Mouse (Mus musculus) liver, adult 2 months (tissue): ENCODE results near the gene Dhx30. TPM values are rescaled to one million over a fixed set of nuclear protein-coding genes. Genes with fewer than 3 reads are reported as not detected.

ENCODE experiments used
- DNase-seq: peaks from one replicate; pipeline ENCODE4 v3.0.0-alpha.2; 2011; ENCODE audit warnings: low read depth, low spot score; ENCODE audit errors: extremely low read depth
- H3K27ac ChIP-seq: fragments of 200-500 bp; replicated peaks from 2 replicates; pipeline ENCODE4 v1.5.1; 2012; ENCODE audit warnings: low read depth, mild to moderate bottlenecking, control low read depth, inconsistent platforms, low read length; ENCODE audit not compliant: insufficient read depth
- H3K27me3 ChIP-seq: fragments of 200-500 bp; 2 replicates; pipeline ENCODE4 v1.6.1; 2012; ENCODE audit warnings: mild to moderate bottlenecking, moderate library complexity, low read length, inconsistent platforms; ENCODE audit not compliant: control insufficient read depth, insufficient read depth
- H3K36me3 ChIP-seq: fragments of 200-500 bp; 2 replicates; pipeline ENCODE4 v1.6.1; 2012; ENCODE audit warnings: low read length, inconsistent platforms; ENCODE audit not compliant: control insufficient read depth, insufficient read depth
- H3K4me1 ChIP-seq: fragments of 200-500 bp; 2 replicates; pipeline ENCODE4 v1.6.1; 2011; ENCODE audit warnings: low read length; ENCODE audit not compliant: control insufficient read depth, insufficient read depth
- H3K4me3 ChIP-seq: fragments of 200-500 bp; 2 replicates; pipeline ENCODE4 v1.5.1; 2011; ENCODE audit warnings: low read depth, mild to moderate bottlenecking, control low read depth, low read length, moderate library complexity; ENCODE audit not compliant: insufficient read depth
- H3K79me2 ChIP-seq: fragments of 200-500 bp; 2 replicates; pipeline ENCODE4 v1.6.1; 2012; ENCODE audit warnings: inconsistent platforms, mild to moderate bottlenecking, low read length, moderate library complexity; ENCODE audit not compliant: control insufficient read depth, insufficient read depth
- H3K9ac ChIP-seq: fragments of 200-500 bp; 2 replicates; pipeline ENCODE4 v1.6.1; 2012; ENCODE audit warnings: low read depth, mild to moderate bottlenecking, control low read depth, inconsistent platforms, low read length
- CTCF ChIP-seq: fragments of 200-500 bp; IDR thresholded peaks from 2 replicates; pipeline ENCODE4 v1.5.1; 2011; ENCODE audit warnings: low read depth, low read length, control low read depth
- POLR2A ChIP-seq: fragments of 200-500 bp; IDR thresholded peaks from 2 replicates; pipeline ENCODE4 v1.6.1; 2011; ENCODE audit warnings: low read length, control low read depth; ENCODE audit not compliant: insufficient read depth; ENCODE audit errors: extremely low read depth
- WGBS: fragments of 180-500 bp; shearing (Covaris S2); methylation state at CpG from one replicate; pipeline ENCODE4 v1.1.7; 2018; 5-methylcytosine and 5-hydroxymethylcytosine counted together
- polyA plus RNA-seq: library from polyadenylated mRNA; depleted of rRNA; stranded (reverse); fragments of >200 nt; gene quantifications from 2 replicates; pipeline ENCODE4 v1.2.3, GENCODE M21; 2012
- total RNA-seq: library from RNA; depleted of rRNA; stranded (reverse); fragments of >200 nt; gene quantifications from 2 replicates; pipeline ENCODE4 v1.2.3, GENCODE M21; 2014

The Dhx30 gene
- total and polyA plus RNA-seq, 2 experiments = 20.6 to 48.5 TPM

DNA sequence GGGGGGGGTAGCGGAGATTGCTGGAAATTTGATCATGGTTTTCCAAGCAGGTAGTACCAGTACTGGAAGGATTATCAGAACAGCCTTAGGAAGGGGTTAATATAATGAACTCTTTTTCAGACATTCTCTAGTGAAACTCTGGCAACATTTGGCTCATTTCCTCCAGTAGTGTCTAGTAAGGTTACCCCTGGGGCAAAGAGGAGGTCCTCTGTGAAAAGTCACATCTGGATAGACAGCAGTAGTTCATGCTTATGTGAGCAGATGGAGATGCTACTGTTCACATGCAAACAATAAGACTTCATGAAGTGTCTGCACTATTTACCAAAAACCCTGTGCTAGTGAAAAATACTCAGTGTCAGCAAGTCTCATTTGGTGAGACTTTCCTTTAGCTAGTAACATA, 60.4 kb downstream of the Dhx30 start:
- Histone ChIP-seq H3K4me1 (no peaks in the 10 kb centered on the region), H3K27ac (no peak overlapping the region), H3K9ac (no peak overlapping the region), H3K4me3 (no peak overlapping the region), H3K36me3 (no peaks in the 10 kb centered on the region), H3K79me2 (no peaks in the 10 kb centered on the region), H3K27me3 (no peaks in the 10 kb centered on the region)
- no peak for DNase-seq
- TF ChIP-seq POLR2A (no peak), CTCF (no peak)
- 97% methylated on average over 1 of the region's 1 CpGs for WGBS

DNA sequence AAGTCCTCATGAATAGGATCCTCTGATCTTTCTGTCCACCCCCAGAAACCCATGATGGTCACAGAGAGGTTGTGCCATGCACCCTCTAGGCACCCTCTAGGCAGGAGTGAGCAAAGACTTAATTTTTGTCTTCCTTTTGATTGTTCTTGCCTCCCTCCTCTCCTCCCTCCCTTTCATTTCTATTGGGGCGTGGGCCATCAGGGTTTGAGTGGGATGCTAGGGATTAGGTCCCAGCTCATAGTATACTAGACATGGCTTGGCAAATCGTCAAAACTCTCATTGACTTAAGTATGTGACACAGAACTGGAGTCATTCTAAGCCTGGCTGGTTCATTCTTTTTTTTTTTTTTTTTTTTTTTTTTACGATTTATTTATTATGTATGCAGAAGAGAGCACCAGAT, 62.8 kb downstream of the Dhx30 start:
- 89% methylated on average over 3 of the region's 3 CpGs for WGBS
- H3K36me3 ChIP-seq = no peaks in the 10 kb centered on the region
- DNase-seq = no peak
- no peaks in the 10 kb centered on the region for H3K27me3 ChIP-seq
- no peak overlapping the region for H3K27ac ChIP-seq
- TF ChIP-seq POLR2A (no peak), CTCF (no peak)
- no peaks in the 10 kb centered on the region for H3K4me1 ChIP-seq
- H3K4me3 ChIP-seq = no peak overlapping the region
- H3K79me2 ChIP-seq = no peaks in the 10 kb centered on the region
- no peak overlapping the region for H3K9ac ChIP-seq

DNA sequence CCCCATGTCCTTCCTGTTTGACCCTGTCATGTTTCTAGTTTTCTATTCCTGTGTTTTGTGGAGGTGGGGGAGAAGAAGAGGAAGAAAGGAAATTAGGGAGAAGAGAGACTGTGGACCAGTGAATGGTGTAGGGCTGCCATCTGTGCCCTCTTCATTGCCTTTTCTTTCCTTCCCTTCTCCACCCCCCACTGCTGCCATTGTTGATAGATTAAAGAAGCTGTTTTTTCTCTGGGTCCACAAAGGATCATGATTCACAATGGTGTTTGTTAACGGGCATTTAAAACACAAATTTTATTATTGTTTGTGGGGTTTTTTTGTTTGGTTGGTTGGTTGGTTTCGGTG, 63.6 kb downstream of the Dhx30 start:
- no peaks in the 10 kb centered on the region for H3K36me3 ChIP-seq
- no peak overlapping the region for H3K4me3 ChIP-seq
- no peaks in the 10 kb centered on the region for H3K79me2 ChIP-seq
- no peak for TF ChIP-seq CTCF
- H3K9ac ChIP-seq = no peak overlapping the region
- WGBS = 97% methylated on average over 2 of the region's 2 CpGs
- no peak overlapping the region for H3K27ac ChIP-seq
- H3K27me3 ChIP-seq = no peaks in the 10 kb centered on the region
- no peak for DNase-seq
- H3K4me1 ChIP-seq = no peaks in the 10 kb centered on the region

DNA sequence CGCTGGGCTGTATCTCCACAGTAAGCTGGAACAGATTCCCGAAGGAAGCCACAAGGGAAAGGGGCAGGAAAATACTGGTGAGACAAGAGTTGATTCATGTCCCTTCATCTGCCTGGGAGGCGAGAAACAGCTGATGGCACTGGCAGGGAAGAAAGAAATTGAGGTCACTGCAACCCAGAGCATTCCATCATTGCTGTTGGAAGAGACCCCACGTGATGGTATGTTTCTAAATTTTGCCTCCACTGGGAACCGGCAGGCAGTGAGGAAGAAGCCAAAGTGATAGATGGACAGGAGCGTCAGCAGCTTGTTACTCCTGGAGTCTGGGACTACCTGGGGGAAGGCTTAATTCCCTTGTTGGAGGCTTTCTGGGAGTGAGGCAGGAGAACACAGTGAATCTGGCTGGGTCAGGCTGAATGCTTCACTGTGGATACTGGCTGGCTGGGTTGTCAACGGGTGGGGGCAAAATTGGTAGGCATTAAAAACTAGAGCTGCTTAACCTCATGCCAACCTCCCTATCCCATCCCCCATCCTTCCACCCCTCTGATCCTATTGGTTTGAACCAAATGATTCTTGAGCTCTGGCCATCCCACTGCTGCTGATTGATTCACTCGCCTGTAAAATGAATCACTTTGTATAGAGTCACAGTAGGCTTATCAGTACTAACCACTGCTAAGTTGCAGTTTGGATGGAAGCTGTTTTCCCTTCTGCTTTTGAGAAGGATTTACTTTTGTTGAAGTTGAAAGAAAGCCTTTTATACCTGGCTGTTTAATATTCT, 64.1 kb downstream of the Dhx30 start:
- H3K79me2 ChIP-seq = no peaks in the 10 kb centered on the region
- H3K4me1 ChIP-seq = no peaks in the 10 kb centered on the region
- H3K27me3 ChIP-seq = no peaks in the 10 kb centered on the region
- H3K36me3 ChIP-seq = no peaks in the 10 kb centered on the region
- no peak overlapping the region for H3K4me3 ChIP-seq
- H3K9ac ChIP-seq = no peak overlapping the region
- no peak for TF ChIP-seq POLR2A
- no peak for TF ChIP-seq CTCF
- no peak overlapping the region for H3K27ac ChIP-seq
- no peak for DNase-seq
- 82% methylated on average over 8 of the region's 8 CpGs for WGBS

DNA sequence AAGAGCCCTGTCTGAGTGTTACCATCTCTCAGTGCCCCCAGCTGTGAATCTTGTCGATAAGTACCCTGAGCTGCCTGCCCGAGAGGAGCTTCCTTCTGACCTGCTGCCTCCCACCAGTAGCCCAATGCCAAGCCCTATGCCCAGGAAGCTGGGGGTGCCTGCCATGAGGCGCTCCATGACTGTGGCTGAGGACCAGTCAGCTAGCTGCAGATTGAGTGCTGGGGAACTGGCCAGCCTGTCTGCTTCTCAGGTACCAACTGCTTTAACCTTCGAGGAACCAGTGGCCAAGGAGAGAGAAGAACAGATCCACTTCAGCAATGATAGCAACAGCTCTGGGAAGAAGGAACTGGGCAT, 64.7 kb downstream of the Dhx30 start:
- DNase-seq = no peak
- TF ChIP-seq CTCF (no peak), POLR2A (no peak)
- no peak overlapping the region for H3K9ac ChIP-seq
- H3K4me1 ChIP-seq = no peaks in the 10 kb centered on the region
- H3K36me3 ChIP-seq = no peaks in the 10 kb centered on the region
- WGBS = 85% methylated on average over 4 of the region's 4 CpGs
- no peak overlapping the region for H3K27ac ChIP-seq
- no peaks in the 10 kb centered on the region for H3K79me2 ChIP-seq
- no peak overlapping the region for H3K4me3 ChIP-seq
- no peaks in the 10 kb centered on the region for H3K27me3 ChIP-seq

DNA sequence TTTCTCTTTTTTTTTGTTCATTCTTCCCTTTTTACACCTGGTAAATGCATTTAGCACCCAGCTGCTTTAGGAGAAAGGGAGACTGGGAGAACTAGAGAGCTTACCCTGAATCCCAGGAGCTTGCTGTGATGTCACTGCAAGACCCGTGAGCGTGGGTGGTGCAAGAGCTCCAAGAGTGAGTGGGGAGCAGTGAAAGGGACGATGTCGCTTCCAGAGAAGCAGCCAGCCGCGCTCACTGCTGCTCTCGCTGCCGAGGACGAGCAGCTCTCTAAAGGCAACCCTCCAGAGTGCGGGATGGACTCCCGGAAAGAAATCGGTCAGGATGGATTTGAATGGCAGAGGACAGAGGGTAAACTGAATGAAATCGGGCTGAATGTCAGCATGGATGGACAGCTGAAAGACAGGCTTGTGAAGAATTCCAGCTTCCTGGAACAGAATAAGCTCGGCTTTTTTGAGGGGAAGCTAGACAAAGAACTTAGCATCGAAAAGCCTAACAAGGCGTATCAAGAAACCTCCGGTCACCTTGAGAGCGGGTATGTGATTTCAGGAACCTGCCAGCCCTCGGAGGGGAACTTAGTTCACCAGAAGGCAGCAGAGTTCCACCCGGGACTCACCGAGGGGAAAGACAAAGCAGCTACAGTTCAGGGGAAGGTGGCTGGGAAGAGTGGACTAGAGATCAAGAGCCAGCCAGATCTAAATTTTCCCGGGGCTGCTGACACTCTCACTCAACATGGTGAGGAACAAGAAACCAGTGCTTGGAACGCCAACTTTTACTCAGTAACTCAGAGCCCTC, 65.6 kb downstream of the Dhx30 start:
- Histone ChIP-seq H3K27me3 (no peaks in the 10 kb centered on the region), H3K4me1 (no peaks in the 10 kb centered on the region), H3K79me2 (no peaks in the 10 kb centered on the region), H3K9ac (no peak overlapping the region), H3K27ac (no peak overlapping the region), H3K4me3 (no peak overlapping the region), H3K36me3 (no peaks in the 10 kb centered on the region)
- no peak for DNase-seq
- 90% methylated on average over 23 of the region's 23 CpGs for WGBS
- TF ChIP-seq CTCF (no peak), POLR2A (no peak)
